Mouse (Mus musculus) hindlimb bud, embryonic 11.5 days (tissue): ENCODE results near the gene Zfp467.

Experiments
- DNase-seq: peaks from one replicate; pipeline ENCODE4 v3.0.0-alpha.2; 2012; ENCODE audit warnings: low read depth, low spot score; ENCODE audit errors: extremely low spot score

Gene Zfp467

DNA sequence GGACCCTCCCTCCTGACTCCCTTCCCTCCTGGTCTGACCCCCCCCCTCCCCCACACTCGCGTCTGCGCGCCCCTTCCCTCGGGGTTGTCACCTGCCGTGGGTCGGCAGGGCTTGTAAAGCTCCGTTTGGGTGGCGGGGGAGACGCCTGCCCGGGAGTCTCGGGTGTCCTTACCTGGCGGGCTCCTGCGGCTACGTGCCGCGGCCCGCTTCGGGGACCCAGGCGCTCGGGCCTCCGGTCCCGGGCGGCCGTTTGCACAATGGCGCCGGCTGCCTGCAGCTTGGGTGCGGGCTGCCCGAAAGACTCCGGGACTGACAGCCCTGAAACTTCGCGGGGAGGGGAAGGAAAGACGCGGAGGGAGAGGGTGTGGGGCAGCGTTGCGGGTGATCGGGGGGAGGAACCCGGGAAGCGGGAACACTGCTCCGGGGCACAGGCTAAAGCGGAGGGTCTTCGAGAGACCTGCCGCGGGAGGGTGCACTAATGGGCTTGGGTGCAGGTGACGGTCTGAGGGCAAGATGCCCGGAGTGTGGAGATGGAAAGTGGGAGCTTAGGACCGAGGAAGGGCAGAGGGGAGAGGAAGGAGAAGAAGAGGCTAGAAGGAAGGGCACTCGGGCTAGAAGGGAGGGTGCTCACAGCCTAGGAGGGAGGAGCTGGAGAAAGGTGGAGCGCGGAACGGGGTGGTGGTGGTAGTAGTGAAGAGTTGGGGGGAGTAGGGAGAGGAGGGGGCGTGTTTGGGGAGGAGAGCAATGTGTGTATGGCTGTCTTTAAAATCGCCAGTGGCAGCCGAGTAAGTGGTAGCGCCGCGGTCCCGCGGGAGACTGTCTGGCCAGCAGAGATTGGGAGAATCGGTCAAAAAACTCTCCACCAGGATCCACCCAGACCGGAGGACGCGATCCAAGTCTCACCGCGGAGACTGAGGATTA is at the start of gene Zfp467:
TSS of gene Zfp467 (minus strand) at position 645 of the 921 bp plus-strand sequence.
- DNase-seq, result no peak

DNA sequence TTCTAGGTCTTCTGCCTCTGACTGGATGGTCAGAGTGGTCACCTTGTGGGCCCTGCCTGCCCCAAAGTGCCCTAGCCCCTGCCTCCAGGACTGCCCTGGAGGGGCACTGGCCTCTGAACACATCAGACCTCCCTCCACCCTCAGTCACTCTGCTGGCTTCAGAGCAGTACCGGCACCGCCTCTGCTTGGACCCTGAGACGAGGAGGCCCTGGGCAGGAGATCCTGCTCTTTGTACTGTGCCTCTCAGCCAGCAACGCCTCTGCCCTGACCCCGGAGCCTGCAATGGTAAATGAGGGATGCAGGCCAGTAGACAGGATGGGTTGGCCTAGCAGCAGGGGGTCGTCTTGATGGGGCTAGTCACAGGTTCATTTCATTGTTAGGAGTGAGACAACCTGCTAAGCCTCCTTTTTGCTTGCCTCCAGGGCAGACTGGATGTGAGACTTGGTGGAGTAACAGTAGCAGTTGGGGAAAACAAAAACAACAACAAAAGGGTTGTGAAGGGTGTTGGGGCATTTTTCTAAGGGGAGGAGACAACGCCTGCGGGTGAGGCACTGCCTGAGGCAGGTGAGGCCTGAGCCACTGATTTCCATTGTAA is 47.6 kb upstream of the Zfp467 start:
- DNase-seq, result no peak

GRCm38 (mm10) chr6:48491361-48491760 is 45.7 kb upstream of the Zfp467 start:
- no peak for DNase-seq

DNA sequence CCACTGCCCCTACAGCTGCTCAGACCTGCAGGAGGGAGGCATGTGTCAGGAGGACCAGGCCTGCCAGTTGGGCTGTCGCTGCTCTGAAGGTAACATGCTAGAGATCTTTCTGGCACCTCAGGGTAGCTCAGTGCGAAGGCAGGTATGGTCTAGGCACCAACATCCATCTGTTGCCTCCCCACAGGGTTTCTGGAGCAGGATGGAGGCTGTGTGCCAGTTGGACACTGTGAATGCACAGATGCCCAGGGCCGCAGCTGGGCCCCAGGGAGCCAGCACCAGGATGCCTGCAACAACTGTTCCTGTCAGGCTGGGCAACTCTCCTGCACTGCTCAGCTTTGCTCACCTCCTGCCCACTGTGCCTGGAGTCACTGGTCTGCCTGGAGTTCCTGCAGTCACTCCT is 44.1 kb upstream of the Zfp467 start:
- no peak for DNase-seq

DNA sequence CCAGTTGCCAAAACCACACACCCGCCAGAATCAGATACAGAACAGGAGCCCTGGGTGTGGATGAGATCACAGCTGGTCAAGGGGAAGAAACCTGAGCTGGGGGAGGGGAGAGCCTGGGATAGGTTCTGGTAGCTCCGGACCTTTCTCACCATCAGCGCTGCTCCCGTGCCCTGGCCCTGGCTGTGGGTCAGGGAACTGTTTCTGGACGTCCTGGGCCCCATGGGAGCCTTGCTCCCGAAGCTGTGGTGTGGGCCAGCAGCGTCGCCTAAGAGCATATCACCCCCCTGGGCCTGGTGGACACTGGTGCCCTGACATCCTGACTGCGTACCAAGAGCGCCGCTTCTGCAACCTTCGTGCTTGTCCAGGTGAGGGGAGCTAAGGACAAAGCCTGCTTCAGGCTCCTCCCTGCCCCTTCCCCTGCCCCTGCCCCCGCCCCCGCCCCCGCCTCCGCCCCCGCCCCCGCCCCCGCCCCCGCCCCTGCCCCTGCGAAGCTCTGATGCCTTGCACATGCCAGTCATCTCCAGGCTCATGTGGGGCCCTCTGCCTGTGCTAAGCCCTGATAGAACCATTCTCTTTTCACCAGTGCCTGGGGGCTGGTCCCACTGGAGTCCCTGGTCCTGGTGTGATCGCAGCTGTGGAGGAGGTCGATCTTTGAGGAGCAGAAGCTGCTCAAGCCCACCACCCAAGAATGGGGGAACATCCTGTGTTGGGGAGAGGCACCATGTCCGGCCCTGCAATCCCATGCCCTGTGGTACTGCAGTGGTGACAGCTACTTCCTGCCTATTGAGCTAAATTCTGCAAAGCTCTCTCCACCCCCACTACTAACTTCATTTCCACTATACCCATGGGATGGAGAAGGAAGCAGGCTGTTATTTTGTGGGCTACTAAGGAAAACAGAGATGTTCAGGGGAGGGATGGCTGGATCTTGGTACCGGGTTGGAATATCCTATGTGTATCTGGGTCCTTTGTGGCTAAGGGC is 42.4 kb upstream of the Zfp467 start:
- DNase-seq, result no peak

DNA sequence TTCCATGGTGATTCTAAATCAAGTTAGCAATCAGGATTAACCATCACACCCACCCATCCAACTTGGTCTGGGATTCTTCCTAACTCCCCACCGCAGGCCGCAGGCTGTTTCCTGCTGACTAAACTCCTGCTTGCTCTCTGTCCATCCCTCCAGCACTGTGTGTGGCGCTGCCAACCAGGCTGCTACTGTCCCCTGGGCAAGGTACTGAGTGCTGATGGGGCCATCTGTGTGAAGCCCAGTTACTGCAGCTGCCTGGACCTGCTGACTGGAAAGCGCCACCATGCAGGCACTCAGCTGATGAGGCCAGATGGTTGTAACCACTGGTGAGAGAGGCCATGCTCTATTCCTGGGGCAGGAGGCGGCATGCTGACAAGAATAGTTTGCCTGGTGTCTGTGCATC is 36.9 kb upstream of the Zfp467 start:
- DNase-seq, result no peak

GRCm38 (mm10) chr6:48478446-48478845 is 32.8 kb upstream of the Zfp467 start:
- DNase-seq, result no peak

- no peak for DNase-seq
Observed at GRCm38 (mm10) chr6:48470739-48471138, 25.1 kb upstream of the Zfp467 start.

- no peak for DNase-seq
Observed at GRCm38 (mm10) chr6:48467490-48467889, 21.9 kb upstream of the Zfp467 start.

DNA sequence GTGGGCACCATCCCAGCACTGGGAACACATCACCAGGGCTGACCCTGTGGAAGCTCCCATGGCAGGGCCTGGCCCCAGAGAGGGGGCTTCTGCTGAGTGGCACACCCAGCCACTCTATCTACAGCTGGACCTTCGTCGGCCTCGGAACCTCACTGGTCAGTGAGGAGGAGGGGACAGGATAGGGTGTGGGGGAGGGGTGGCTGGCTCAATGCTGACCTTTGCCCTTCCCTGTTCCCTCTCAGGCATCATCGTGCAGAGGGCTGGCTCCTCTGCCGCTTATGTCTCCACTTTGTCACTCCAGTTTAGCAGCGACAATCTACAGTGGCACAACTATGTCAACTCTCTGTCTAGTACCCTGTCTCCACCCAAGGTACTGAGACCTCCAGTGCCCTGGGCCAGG is 21.1 kb upstream of the Zfp467 start:
- DNase-seq, result no peak

DNA sequence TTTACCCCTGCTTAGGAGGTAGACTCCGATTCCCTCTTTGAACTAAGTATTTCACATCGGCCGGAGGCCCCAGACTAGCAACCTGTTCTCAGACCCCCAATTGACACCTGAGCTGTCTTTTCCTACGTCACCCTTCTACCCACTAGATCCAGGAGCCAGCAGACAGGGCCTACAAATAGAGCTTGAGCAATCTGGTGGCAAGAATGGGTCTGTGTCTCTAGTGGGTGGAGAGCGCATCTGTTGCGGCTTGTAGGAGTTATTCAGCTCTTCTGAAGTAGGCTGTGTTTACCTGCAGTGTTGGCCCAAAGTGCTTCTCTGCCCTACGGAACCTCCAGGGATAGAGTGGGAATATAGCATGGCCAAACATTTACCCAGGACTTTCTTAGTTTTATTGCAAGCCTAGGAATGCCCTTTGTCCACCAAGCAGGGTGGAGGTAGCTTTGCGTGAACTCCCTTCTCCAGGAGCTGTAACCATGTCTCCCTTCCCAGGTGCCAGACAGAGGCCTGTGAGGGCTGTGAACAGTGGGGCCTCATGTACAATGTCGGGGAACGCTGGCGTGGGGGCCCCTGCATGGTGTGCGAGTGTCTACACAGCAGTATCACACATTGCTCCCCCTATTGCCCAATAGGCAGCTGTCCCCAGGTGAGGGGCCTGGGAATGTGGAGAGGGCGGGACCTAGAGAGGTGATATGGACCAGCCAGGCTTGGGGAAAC is 19.5 kb upstream of the Zfp467 start:
- no peak for DNase-seq

- DNase-seq, result no peak
Observed at GRCm38 (mm10) chr6:48452771-48453170, 7.1 kb upstream of the Zfp467 start.

DNA sequence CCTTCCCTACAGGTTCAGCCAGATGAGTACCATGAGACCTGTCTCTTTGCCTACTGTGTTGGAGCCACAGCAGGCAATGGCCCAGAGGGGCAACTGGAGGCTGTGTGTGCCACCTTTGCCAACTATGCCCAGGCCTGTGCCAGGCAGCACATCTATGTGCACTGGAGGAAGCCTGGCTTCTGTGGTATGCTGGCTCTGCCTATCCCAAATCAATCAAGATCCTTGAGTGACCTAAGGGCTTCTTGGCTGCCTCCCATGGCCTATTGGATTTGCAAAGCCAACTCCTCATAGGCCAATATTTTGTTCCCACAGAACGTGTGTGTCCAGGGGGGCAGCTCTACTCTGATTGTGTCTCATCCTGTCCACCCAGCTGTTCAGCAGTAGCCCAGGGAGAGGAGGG is 6.5 kb upstream of the Zfp467 start:
- no peak for DNase-seq

GRCm38 (mm10) chr6:48448527-48448926 is 2.9 kb upstream of the Zfp467 start:
- DNase-seq, result no peak

DNA sequence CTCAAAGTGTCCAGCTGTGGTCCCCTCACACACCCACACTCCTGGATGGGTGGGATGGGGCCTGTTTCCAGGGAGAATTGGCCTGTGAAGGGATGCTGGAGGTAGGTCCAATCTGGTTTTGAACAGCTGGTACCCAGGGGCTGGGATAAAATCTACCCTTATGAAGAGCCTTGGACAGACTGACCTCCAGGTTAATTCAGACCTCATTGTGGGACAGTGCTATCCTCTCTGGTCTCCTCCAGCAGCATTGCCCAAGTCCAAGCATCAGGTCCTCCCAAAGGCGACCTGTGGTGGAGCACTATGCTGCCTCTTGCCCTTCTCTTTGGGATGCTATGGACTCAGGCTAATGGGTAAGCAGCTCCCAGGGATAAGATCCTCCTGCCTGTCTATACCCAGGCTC is 2.3 kb upstream of the Zfp467 start, which contains the start of gene Sspo:
TSS of gene Sspo (plus strand) at position 301 of the 400 bp plus-strand sequence.
- no peak for DNase-seq

DNA sequence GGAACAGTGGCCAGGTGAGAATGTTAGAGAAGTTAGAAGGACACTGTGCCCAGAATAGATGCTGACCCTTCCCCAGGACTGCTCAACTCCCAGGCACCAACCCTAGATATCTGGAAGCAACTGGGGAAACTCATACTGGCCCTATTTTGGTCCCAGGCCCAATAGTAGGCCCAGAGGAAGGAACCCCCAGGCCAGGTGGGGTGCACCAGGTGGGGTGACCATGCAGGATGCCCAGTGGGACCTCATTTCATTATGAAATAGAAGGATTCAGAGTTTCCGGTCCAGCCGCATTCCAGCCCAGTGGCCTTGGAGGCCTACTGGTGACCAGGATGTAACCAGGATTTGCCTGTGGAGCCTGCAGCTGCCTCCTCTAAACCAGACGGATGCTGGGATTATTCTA is 1.3 kb upstream of the Zfp467 start:
- no peak for DNase-seq

- no peak for DNase-seq
Observed at GRCm38 (mm10) chr6:48446256-48446655, 631 bp upstream of the Zfp467 start.

DNA sequence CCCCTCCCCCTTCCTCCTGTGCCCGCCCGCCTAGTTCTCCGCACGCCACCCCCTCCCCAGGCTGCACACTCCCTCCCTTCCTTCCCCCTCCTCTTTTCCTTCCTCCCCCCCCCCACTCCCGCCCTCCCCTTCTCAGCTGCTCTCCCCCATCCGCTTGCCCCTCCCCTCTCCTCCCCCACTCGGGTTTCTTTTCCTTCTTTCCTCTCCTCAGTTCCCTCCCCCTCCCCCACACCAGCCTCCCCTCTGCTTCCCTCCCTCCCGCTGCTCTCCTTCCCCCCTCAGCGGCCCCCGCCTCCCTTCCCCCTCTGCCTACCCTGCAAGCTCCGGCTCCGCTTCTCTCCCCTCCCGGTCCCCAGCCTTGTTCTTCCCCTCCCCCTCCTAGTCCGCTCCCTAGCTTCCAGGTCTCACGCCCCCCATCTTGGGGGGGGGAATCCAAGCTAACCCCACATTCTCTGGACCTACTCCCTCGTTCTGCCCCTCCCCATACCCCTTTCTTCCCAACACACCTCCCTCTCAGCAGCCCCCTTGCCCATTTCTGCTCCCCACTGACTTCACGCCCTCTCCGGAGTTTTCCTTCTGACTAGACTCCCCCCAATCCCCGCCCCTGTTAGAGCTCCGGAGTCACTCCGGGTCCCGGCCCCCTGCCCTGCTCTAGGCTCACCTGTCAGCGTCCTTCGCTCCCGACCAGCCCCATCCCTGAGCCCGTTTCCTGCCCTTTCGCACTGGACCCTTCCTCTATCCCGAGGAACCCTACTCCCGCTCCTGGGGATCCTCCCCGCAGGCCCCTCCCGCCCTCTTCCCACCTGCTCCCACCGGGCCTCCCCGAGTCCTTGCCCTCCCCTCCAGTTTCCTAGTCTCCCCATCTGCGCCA is 1.1 kb downstream of the Zfp467 start:
- peak; percentile 68 for DNase-seq

DNA sequence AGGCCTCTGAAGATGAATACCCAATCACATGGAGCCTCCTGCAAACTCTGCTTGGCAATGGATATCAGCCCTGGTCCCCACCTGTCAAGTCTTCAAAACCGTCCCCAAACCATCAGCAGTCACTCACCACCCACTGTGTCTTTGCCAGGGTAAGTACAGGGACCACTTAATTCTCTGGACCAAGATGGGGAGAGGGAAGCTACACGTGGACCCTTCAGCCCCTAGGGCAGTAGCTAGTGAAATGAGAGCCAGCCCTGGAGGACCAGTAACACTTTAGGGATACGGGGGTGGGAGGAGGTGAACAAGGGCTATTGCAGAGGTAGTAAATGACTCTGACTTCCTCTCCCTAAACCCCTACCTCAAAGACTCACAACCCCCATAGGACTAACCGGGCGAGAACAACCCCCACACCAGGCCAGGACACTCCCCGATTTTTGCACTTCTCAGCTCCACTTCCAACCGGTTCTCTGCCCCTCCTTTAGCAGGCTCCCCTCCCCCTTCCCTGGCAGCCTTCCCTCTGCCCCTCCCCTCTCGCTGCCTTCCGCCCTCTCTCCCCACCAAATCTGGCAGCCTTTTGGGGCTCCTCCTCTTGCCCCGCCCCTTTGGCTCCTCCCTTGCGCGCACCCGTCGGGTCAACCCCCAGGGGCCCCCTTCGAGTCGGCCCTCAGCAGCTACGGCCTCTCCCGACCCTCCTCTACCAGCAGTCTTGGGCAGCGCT is 1.9 kb downstream of the Zfp467 start:
- peak; percentile 73 for DNase-seq
